Mouse (Mus musculus): ENCODE measurements around the gene Olfr1053. TPM values are rescaled to one million over a fixed set of nuclear protein-coding genes. Genes with fewer than 3 reads are reported as not detected.
"Not testable (repeated sequence)": the region's sequence is repeated elsewhere in the genome, so short reads cannot be mapped to it uniquely, and the experiment has no call there.

Olfr1053 gene
- polyA plus RNA-seq (2016; fragmentation: Nextera tagmentation; extraction: Ambion mirVana) = not detected in 2 replicates

DNA sequence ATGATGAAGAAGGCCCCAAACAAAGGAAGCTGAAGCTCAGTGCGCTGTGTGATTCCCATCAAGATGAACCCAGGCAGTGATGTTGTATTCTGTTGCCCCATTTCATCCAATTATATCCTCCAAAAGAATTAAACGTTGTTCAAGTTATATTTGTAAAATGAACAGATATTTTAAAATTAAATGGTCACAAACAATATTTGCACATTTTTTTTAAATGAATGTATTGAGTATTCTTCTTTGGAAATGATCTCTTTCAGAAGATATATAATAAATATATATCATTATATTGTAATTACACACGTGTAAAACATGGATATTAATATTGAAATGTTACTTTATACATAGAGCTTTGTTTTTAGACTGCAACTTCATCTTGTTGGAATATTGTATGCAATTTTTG, at the start of gene Olfr1053:
Gene Olfr1053 (minus strand): TSS at position 101 of the 400 bp plus-strand sequence.
- H3K9me3 ChIP-seq (replicated peaks) = no peaks in the 10 kb centered on the region
- H3K4me1 ChIP-seq = no peaks in the 10 kb centered on the region
- no peak within 1 kb of the TSS for H3K27ac ChIP-seq (replicated peaks)
- no peak within 1 kb of the TSS for H3K4me3 ChIP-seq
- DNase-seq (ENCODE audit: low spot score) = no peak
- no peaks in the 10 kb centered on the region for H3K27me3 ChIP-seq (ENCODE audit: low read depth, poor library complexity, severe bottlenecking)
- no peaks in the 10 kb centered on the region for H3K36me3 ChIP-seq
- WGBS = 68% methylated on average over 3 of the region's 3 CpGs

DNA sequence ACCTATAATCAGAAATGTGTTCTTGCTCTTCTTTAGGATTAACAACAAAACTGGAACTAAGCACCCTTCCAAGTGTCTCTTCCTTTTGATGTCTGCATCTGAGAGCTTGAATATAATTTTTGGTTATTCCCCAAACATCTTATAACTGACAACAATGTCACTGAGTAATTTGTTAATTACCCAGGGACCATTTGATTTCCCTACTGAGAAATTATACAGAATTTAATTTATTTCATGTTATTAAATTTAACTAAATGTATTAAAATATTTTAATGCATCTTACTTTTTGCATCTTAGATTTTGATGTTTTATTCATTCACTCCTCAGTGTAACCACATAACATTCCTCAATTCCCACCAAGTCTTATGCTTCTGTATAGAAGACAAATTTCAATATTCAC, 47.3 kb upstream of the Olfr1053 start, which contains the start of gene Olfr1056:
Gene Olfr1056 (minus strand): TSS at position 101 of the 400 bp plus-strand sequence.
- DNase-seq (ENCODE audit: low spot score) = no peak
- H3K4me1 ChIP-seq = no peaks in the 10 kb centered on the region
- H3K4me3 ChIP-seq = no peak within 1 kb of the TSS
- no peaks in the 10 kb centered on the region for H3K9me3 ChIP-seq (replicated peaks)
- no peaks in the 10 kb centered on the region for H3K36me3 ChIP-seq
- H3K27ac ChIP-seq (replicated peaks) = no peak within 1 kb of the TSS
- no peaks in the 10 kb centered on the region for H3K27me3 ChIP-seq (ENCODE audit: low read depth, poor library complexity, severe bottlenecking)

DNA sequence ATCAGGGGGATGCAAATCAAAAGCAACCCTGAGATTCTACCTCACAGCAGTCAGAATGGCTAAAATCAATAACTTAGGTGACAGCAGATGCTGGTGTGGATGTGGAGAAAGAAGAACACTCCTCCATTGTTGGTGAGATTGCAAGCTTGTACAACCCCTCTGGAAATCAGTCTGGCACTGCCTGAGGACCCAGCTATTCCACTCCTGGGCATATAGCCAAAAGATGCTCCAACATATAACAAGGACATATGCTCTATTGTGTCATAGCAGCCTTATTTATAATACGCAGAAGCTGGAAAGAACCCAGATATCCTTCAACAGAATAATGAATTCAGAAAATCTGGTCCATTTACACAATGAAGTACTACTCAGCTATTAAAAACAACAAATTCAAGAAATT, 36.7 kb upstream of the Olfr1053 start:
- not testable (repeated sequence) for H3K9me3 ChIP-seq (replicated peaks); DNase-seq (ENCODE audit: low spot score); H3K4me1 ChIP-seq; H3K27ac ChIP-seq (replicated peaks); H3K36me3 ChIP-seq; H3K4me3 ChIP-seq; H3K27me3 ChIP-seq (ENCODE audit: low read depth, poor library complexity, severe bottlenecking)
- 97% methylated on average over 1 of the region's 1 CpGs for WGBS

DNA sequence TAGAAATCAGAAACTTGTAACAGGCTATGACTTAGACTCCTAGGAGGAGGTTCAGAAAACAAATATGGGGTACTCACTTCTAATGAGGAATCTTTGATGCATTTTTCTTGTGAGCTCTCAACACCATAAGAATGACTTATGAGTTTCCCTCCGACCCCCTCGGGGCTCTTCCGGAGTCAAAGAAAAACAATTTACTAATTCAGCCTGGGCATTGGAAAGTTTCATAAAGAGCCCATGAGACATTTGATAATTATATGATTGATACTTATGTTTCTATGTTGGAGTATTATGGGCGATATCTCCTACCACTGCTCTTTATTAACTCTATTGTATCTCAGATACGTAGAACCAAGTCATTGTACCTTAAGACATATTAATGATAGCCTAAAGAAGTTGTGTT, 35.1 kb upstream of the Olfr1053 start, which contains the start of gene Olfr1055:
Gene Olfr1055 (minus strand): TSS at position 101 of the 400 bp plus-strand sequence.
- Histone ChIP-seq H3K27ac (replicated peaks) (no peak within 1 kb of the TSS), H3K27me3 (ENCODE audit: low read depth, poor library complexity, severe bottlenecking) (no peaks in the 10 kb centered on the region), H3K4me1 (no peaks in the 10 kb centered on the region), H3K9me3 (replicated peaks) (no peaks in the 10 kb centered on the region), H3K36me3 (no peaks in the 10 kb centered on the region), H3K4me3 (no peak within 1 kb of the TSS)
- no peak for DNase-seq (ENCODE audit: low spot score)
- 93% methylated on average over 5 of the region's 5 CpGs for WGBS

DNA sequence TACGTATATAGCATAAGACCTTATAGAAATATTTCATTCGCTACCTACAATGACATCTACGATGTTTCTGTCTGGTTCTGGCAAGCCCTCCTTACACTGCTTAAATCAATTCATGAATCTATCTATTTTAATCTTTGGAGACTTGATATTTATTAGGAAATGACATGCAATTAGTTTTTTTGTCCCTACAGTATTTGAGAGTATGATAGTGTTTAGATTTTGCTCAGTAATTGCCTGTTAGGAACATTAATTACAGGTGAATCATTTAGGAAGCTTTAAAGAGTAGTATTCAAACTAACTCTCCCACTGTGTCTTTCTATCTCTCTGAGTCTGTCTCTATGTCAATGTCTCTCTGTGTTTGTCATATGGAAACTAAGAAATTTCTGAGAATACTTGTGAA, 20.2 kb upstream of the Olfr1053 start, which contains the start of gene Olfr1054:
Gene Olfr1054 (minus strand): TSS at position 101 of the 400 bp plus-strand sequence.
- Histone ChIP-seq H3K4me3 (no peak within 1 kb of the TSS), H3K9me3 (replicated peaks) (no peaks in the 10 kb centered on the region), H3K4me1 (no peaks in the 10 kb centered on the region), H3K27me3 (ENCODE audit: low read depth, poor library complexity, severe bottlenecking) (no peaks in the 10 kb centered on the region), H3K36me3 (no peaks in the 10 kb centered on the region), H3K27ac (replicated peaks) (no peak within 1 kb of the TSS)
- WGBS = 90% methylated on average over 3 of the region's 3 CpGs
- DNase-seq (ENCODE audit: low spot score) = no peak

DNA sequence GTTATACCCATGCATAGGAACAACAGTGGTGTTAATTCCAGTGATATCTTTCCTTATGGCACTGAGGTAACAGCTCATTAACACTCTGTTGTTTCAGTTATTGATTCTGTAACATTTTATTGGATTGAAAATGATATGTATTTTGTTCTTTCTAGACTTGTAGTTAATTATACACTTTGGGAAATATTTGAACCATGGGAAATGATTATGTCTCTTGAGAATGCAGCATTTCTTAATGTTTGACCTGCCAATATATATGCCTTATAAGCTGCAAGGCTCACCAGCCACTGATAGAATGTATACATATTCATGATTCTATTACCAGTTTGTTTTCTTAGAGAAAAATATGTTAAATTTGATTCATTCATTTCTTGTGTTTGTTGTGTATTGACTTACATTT, 22.9 kb downstream of the Olfr1053 start, which contains the start of gene Olfr1052:
Gene Olfr1052 (plus strand): TSS at position 301 of the 400 bp plus-strand sequence.
- H3K27ac ChIP-seq (replicated peaks) = no peak within 1 kb of the TSS
- H3K4me1 ChIP-seq = no peaks in the 10 kb centered on the region
- no peaks in the 10 kb centered on the region for H3K9me3 ChIP-seq (replicated peaks)
- no peaks in the 10 kb centered on the region for H3K36me3 ChIP-seq
- no peaks in the 10 kb centered on the region for H3K27me3 ChIP-seq (ENCODE audit: low read depth, poor library complexity, severe bottlenecking)
- no peak for DNase-seq (ENCODE audit: low spot score)
- no peak within 1 kb of the TSS for H3K4me3 ChIP-seq

DNA sequence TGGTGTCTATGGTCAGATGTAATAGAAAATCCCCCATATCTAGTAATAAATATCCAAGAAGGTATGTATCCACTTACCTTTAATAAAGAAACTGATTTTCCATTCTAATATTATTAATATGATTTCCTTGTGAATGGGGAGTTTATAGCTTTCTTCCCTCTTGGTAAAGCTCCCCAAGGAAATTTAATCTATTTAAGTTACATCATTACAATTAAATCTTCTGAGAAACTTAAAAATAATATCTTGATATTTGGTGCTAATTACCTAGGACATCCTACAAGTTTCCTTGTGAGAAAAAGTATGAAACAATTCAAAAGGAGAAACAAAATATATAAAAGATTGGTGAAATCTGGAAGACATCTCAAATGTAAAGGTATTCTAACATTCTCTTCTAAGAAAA, 36.1 kb downstream of the Olfr1053 start, which contains the start of gene Olfr1051:
Gene Olfr1051 (minus strand): TSS at position 101 of the 400 bp plus-strand sequence.
- H3K36me3 ChIP-seq; H3K4me1 ChIP-seq; H3K27ac ChIP-seq (replicated peaks); H3K9me3 ChIP-seq (replicated peaks); H3K27me3 ChIP-seq (ENCODE audit: low read depth, poor library complexity, severe bottlenecking); H3K4me3 ChIP-seq; DNase-seq (ENCODE audit: low spot score): not testable (repeated sequence)

Other genes with a start within 250 kb of the Olfr1053 start
- gene Olfr1036, start 241.3 kb downstream of the Olfr1053 start, polyA plus RNA-seq (2016; fragmentation: Nextera tagmentation; extraction: Ambion mirVana) = not detected in 2 replicates
- gene Olfr1037, start 227.9 kb downstream of the Olfr1053 start, polyA plus RNA-seq (2016; fragmentation: Nextera tagmentation; extraction: Ambion mirVana) = not detected in 2 replicates
- gene Olfr1039, start 179.4 kb downstream of the Olfr1053 start, polyA plus RNA-seq (2016; fragmentation: Nextera tagmentation; extraction: Ambion mirVana) = not detected in 2 replicates
- not detected in 2 replicates for gene Olfr1040, start 168.6 kb downstream of the Olfr1053 start, polyA plus RNA-seq (2016; fragmentation: Nextera tagmentation; extraction: Ambion mirVana)
- not detected in 2 replicates for gene Olfr1042, start 153.4 kb downstream of the Olfr1053 start, polyA plus RNA-seq (2016; fragmentation: Nextera tagmentation; extraction: Ambion mirVana)
- not detected in 2 replicates for gene Olfr1043, start 147.8 kb downstream of the Olfr1053 start, polyA plus RNA-seq (2016; fragmentation: Nextera tagmentation; extraction: Ambion mirVana)
- gene Olfr1044, start 137.5 kb downstream of the Olfr1053 start, polyA plus RNA-seq (2016; fragmentation: Nextera tagmentation; extraction: Ambion mirVana) = not detected in 2 replicates
- gene Olfr52, start 129.6 kb downstream of the Olfr1053 start, polyA plus RNA-seq (2016; fragmentation: Nextera tagmentation; extraction: Ambion mirVana) = not detected in 2 replicates
- gene Olfr1045, start 112.3 kb downstream of the Olfr1053 start, polyA plus RNA-seq (2016; fragmentation: Nextera tagmentation; extraction: Ambion mirVana) = not detected in 2 replicates
- gene Olfr1046, start 96.0 kb downstream of the Olfr1053 start, polyA plus RNA-seq (2016; fragmentation: Nextera tagmentation; extraction: Ambion mirVana) = not detected in 2 replicates
- not detected in 2 replicates for gene Olfr1047, start 83.9 kb downstream of the Olfr1053 start, polyA plus RNA-seq (2016; fragmentation: Nextera tagmentation; extraction: Ambion mirVana)
- gene Olfr1048, start 75.0 kb downstream of the Olfr1053 start, polyA plus RNA-seq (2016; fragmentation: Nextera tagmentation; extraction: Ambion mirVana) = not detected in 2 replicates
- not detected in 2 replicates for gene Olfr1049, start 57.0 kb downstream of the Olfr1053 start, polyA plus RNA-seq (2016; fragmentation: Nextera tagmentation; extraction: Ambion mirVana)
- not detected in 2 replicates for gene Olfr1051, start 36.2 kb downstream of the Olfr1053 start, polyA plus RNA-seq (2016; fragmentation: Nextera tagmentation; extraction: Ambion mirVana)
- gene Olfr1052, start 22.8 kb downstream of the Olfr1053 start, polyA plus RNA-seq (2016; fragmentation: Nextera tagmentation; extraction: Ambion mirVana) = not detected in 2 replicates
- not detected in 2 replicates for gene Olfr1054, start 20.1 kb upstream of the Olfr1053 start, polyA plus RNA-seq (2016; fragmentation: Nextera tagmentation; extraction: Ambion mirVana)
- not detected in 2 replicates for gene Olfr1055, start 35.0 kb upstream of the Olfr1053 start, polyA plus RNA-seq (2016; fragmentation: Nextera tagmentation; extraction: Ambion mirVana)
- not detected in 2 replicates for gene Olfr1056, start 47.2 kb upstream of the Olfr1053 start, polyA plus RNA-seq (2016; fragmentation: Nextera tagmentation; extraction: Ambion mirVana)
- not detected in 2 replicates for gene Olfr1057, start 63.1 kb upstream of the Olfr1053 start, polyA plus RNA-seq (2016; fragmentation: Nextera tagmentation; extraction: Ambion mirVana)
- gene Olfr1058, start 73.3 kb upstream of the Olfr1053 start, polyA plus RNA-seq (2016; fragmentation: Nextera tagmentation; extraction: Ambion mirVana) = not detected in 2 replicates
- gene Olfr1061, start 98.8 kb upstream of the Olfr1053 start, polyA plus RNA-seq (2016; fragmentation: Nextera tagmentation; extraction: Ambion mirVana) = not detected in 2 replicates
- not detected in 2 replicates for gene Olfr1062, start 111.5 kb upstream of the Olfr1053 start, polyA plus RNA-seq (2016; fragmentation: Nextera tagmentation; extraction: Ambion mirVana)
- not detected in 2 replicates for gene Olfr1065, start 135.3 kb upstream of the Olfr1053 start, polyA plus RNA-seq (2016; fragmentation: Nextera tagmentation; extraction: Ambion mirVana)
- gene Olfr1066, start 141.0 kb upstream of the Olfr1053 start, polyA plus RNA-seq (2016; fragmentation: Nextera tagmentation; extraction: Ambion mirVana) = not detected in 2 replicates
- gene Olfr228, start 172.1 kb upstream of the Olfr1053 start, polyA plus RNA-seq (2016; fragmentation: Nextera tagmentation; extraction: Ambion mirVana) = not detected in 2 replicates
- not detected in 2 replicates for gene Olfr1076, start 193.2 kb upstream of the Olfr1053 start, polyA plus RNA-seq (2016; fragmentation: Nextera tagmentation; extraction: Ambion mirVana)
- gene Olfr1079, start 227.2 kb upstream of the Olfr1053 start, polyA plus RNA-seq (2016; fragmentation: Nextera tagmentation; extraction: Ambion mirVana) = not detected in 2 replicates
- not detected in 2 replicates for gene Olfr1080, start 243.0 kb upstream of the Olfr1053 start, polyA plus RNA-seq (2016; fragmentation: Nextera tagmentation; extraction: Ambion mirVana)

Data from midbrain, embryonic 10.5 days (tissue).